In the genomic region with DNA sequence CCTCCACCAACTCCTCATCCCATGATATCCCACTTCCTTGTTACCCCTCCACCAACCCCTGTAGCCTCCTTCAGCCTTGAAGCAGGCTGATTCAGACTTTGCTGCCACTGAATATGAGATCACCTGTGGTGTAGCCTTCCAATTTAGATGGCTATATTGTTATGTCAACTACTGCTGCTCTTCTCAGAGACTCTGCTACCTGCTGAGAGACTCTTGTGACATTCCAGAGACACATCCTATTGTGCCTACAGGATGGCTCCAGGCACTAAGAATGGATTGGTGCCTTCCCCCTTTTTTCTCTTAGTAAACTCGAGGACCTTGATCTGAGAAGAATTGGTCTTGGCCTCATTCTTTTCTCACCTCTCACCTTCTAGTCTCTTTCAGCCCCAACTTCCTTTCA, we compare ENCODE assay signal across 30 mouse cellular contexts.
"Had no signal": no experiment of that assay in that cellular context is flagged by ENCODE, and none has a peak within 500 bp of the region (broad histone marks: within the 10 kb centered on the region; RNA-seq: fewer than 3 reads in every experiment).

No protein-coding gene starts in this region.

- H3K27ac ChIP-seq: limb, embryonic 10.5 days; limb, embryonic 12.5 days; limb, embryonic 13.5 days; limb, embryonic 15.5 days; liver, embryonic 13.5 days; liver, embryonic 14.5 days; liver, embryonic 15.5 days; lung, embryonic 15.5 days; macrophage; midbrain, embryonic 10.5 days; midbrain, embryonic 12.5 days; midbrain, embryonic 13.5 days; midbrain, embryonic 15.5 days had no signal

- H3K9ac ChIP-seq: limb, embryonic 12.5 days; limb, embryonic 13.5 days; limb, embryonic 15.5 days; liver, embryonic 13.5 days; liver, embryonic 14.5 days; liver, embryonic 15.5 days; liver, postnatal 0 days; lung, embryonic 14.5 days; lung, embryonic 15.5 days; midbrain, embryonic 12.5 days; midbrain, embryonic 13.5 days; midbrain, embryonic 15.5 days had no signal

- H3K27me3 ChIP-seq: limb, embryonic 12.5 days; limb, embryonic 13.5 days; limb, embryonic 15.5 days; liver, embryonic 13.5 days; liver, embryonic 15.5 days; lung, embryonic 15.5 days; megakaryocyte, embryonic 14.5 days; midbrain, embryonic 12.5 days; midbrain, embryonic 13.5 days; midbrain, embryonic 15.5 days had no signal

- H3K4me3 ChIP-seq: limb, embryonic 10.5 days; limb, embryonic 12.5 days; limb, embryonic 13.5 days; limb, embryonic 15.5 days; liver, embryonic 13.5 days; liver, embryonic 15.5 days; lung, embryonic 15.5 days; megakaryocyte, embryonic 14.5 days; midbrain, embryonic 10.5 days; midbrain, embryonic 12.5 days; midbrain, embryonic 13.5 days; midbrain, embryonic 15.5 days; myocyte had no signal

- DNase-seq: left cerebral cortex, postnatal 4 days; liver; liver, embryonic 13.5 days; liver, postnatal 0 days; lung, adult 18-20 months; lung, adult 2 months; lung, embryonic 14.5 days; lung, postnatal 10 days; lung, postnatal 14 days; lung, postnatal 36 days; lung, postnatal 4 days; midbrain, embryonic 14.5 days had no signal

- H3K4me2 ChIP-seq: limb, embryonic 12.5 days; limb, embryonic 13.5 days; limb, embryonic 15.5 days; liver, embryonic 11.5 days; liver, embryonic 13.5 days; liver, embryonic 15.5 days; lung, embryonic 14.5 days; lung, embryonic 15.5 days; midbrain, embryonic 11.5 days; midbrain, embryonic 12.5 days; midbrain, embryonic 13.5 days; midbrain, embryonic 15.5 days had no signal

- H3K4me1 ChIP-seq: limb, embryonic 10.5 days; limb, embryonic 12.5 days; limb, embryonic 13.5 days; limb, embryonic 15.5 days; liver, embryonic 13.5 days; liver, embryonic 15.5 days; lung, embryonic 15.5 days; megakaryocyte, embryonic 14.5 days; midbrain, embryonic 10.5 days; midbrain, embryonic 12.5 days; midbrain, embryonic 13.5 days; midbrain, embryonic 15.5 days had no signal

- H3K9me3 ChIP-seq: limb, embryonic 10.5 days; limb, embryonic 12.5 days; limb, embryonic 13.5 days; limb, embryonic 15.5 days; liver, embryonic 13.5 days; liver, embryonic 15.5 days; lung, embryonic 15.5 days; megakaryocyte, embryonic 14.5 days; midbrain, embryonic 10.5 days; midbrain, embryonic 12.5 days; midbrain, embryonic 13.5 days; midbrain, embryonic 15.5 days had no signal

- ATAC-seq: liver, postnatal 0 days; lung, postnatal 0 days; midbrain, embryonic 13.5 days; midbrain, embryonic 15.5 days; midbrain, embryonic 16.5 days had no signal

- H3K36me3 ChIP-seq: limb, embryonic 10.5 days; limb, embryonic 12.5 days; limb, embryonic 13.5 days; limb, embryonic 15.5 days; liver, embryonic 13.5 days; liver, embryonic 15.5 days; lung, embryonic 15.5 days; midbrain, embryonic 10.5 days; midbrain, embryonic 12.5 days; midbrain, embryonic 13.5 days; midbrain, embryonic 15.5 days had no signal
